Mouse (Mus musculus) urinary bladder, postnatal 36 days (tissue): Measurements from ENCODE around the gene Sox9.

Experiments
- DNase-seq, 2 experiments: peaks; one replicate each; pipeline ENCODE4 v3.0.0; 2022; ENCODE audit warnings: low spot score in 2 of 2, mixed read lengths in 1 of 2

Sox9 gene

GRCm38 (mm10) chr11:112781994-112782356, at the start of gene Sox9:
TSS of gene Sox9 (plus strand) at chr11:112782224.
- DNase-seq, result peak; percentile 61 to 75

- DNase-seq, result peak in 1 of 2 experiments; percentile 10
These were observed 49.6 kb upstream of the Sox9 start for GRCm38 (mm10) chr11:112732401-112732800.

GRCm38 (mm10) chr11:112737071-112737470, 45.0 kb upstream of the Sox9 start:
- DNase-seq, result no peak

- no peak for DNase-seq
These were observed 42.3 kb upstream of the Sox9 start for GRCm38 (mm10) chr11:112739681-112740080.

GRCm38 (mm10) chr11:112756516-112756915, 25.5 kb upstream of the Sox9 start:
- no peak for DNase-seq

GRCm38 (mm10) chr11:112758056-112758455, 24.0 kb upstream of the Sox9 start:
- DNase-seq, result no peak

DNA sequence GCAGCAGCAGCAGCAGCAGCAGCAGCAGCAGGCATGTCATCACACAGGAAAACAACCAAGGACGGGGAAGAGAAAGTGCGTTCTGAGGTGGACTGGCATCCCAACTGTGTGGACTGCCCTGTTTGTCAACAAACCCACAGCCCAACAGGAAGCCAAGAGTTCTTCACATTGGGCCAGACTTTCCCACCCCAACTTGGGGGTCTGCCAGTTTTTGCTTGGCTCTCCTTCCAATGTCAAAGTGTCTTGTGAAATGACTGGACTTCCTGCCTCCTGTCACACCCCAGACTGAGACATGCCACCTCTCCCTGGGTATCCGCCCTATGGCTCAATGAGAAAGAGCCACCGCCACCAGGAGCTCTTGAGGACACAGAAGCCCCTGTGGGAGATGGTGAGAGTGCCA, 15.1 kb upstream of the Sox9 start:
- DNase-seq, result no peak

DNA sequence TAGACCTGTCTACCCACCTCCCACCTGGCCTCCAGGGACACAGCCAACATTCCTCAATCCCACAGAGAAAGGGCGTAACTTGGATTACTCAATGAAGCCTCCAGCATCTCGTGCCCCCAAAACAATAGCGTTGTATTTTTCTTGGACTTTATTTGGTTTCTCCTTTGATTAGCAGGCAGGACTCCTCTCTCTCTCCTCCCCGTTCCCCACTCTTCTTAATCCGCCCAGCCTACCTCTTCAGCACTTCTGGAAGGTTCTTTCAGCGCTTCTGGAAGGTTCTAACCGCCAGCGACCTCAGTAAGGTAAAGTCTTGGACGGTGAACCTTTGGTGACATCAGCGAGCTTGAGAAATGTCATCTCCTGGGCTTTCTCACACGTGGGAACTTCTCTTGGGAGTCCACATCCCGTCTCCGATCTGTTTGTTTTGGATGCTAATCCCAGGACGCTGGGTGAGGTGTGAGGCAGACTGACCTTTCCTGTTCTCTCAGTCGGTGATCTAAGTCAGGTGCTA, 14.4 kb upstream of the Sox9 start:
- no peak for DNase-seq

DNA sequence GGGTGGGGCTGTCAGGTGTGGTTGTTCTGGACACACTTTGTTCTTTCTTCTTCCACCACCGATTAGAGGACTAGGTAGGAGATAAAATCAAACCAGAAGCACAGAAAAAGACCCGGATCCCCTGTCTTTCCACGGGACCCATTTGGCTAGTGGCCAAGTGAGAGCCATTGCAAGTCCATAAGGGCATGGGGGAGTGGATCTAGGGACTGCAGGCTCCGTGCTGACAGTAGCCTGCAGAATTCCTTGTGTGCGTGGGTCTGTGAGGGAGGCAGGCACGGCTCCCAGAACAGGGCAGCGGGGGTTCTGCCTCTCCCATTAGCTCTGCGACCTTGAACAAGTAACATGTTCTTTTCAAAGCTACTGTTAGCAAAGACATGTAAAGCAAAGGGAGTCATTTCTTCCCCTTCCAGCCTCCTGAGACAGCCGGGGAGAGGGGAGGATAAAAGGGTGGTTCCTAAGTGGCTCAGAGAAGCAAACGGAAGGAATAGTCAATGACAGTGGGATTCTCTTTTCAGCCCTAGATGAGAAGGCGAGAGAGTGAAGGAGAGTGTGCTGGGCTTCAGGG, 9.2 kb upstream of the Sox9 start:
- no peak for DNase-seq

DNA sequence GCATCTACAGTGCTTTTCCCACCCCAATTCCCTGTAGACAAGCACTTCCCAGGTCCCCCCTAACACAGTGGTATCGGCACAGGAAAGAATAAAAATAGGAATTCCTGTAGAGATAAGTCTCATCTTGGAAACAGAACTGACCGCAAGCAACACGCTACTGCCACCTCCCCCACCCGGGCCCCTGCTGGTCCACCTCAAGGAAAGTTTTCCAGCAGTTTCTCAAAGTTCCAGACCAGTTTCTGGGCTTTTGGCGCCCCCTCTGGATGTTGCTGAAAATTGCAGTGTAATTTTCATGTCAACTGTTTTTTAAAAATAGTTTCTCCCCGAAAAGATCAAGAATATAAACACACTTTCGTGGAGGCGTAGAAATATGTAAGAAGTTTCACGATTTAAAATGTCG, 2.3 kb upstream of the Sox9 start:
- DNase-seq, result peak; percentile 19 to 26

- no peak for DNase-seq
These were observed 1.6 kb upstream of the Sox9 start for GRCm38 (mm10) chr11:112780394-112780920.

DNA sequence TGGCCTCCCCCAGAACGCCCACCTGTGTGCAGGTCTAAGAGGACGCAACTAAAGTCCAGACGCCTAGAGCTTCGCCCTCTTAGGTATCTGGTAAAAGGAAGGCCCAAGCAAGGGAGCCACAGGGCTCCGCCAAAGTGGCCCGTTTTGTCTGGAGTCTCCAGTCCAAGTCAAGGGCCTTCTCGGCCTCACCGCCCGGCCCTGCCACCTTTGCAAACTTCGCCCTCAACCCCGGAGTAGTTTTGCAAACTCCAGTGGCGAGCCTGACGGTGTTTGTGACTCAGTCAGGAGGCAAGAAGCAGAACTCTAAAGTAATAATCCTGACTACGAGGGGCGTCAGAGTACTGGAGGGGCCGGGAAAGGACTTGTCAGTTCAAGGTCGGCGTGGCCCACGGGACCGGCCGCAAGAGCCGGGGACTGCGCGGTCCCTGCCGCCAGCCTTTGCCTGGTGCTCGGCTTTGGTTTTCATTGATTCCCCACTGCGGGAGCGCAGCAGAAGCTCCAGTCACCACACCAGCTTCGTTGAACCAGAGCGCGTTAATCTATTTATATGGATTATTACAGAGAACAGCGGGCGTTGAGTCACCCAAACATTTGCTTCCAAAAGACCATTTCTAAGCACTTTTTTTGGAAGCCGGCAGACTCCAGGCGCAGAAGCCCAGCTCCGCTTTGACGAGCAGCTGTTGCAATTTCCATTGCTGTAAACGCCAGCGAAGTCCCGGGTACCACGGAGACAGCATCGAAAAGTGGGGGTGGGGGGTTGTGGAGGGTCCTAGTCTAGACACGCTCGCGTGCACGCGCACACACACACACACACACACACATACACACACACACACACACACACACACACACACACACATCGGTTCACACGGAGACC, 751 bp upstream of the Sox9 start:
- peak; percentile 27 to 32 for DNase-seq

DNA sequence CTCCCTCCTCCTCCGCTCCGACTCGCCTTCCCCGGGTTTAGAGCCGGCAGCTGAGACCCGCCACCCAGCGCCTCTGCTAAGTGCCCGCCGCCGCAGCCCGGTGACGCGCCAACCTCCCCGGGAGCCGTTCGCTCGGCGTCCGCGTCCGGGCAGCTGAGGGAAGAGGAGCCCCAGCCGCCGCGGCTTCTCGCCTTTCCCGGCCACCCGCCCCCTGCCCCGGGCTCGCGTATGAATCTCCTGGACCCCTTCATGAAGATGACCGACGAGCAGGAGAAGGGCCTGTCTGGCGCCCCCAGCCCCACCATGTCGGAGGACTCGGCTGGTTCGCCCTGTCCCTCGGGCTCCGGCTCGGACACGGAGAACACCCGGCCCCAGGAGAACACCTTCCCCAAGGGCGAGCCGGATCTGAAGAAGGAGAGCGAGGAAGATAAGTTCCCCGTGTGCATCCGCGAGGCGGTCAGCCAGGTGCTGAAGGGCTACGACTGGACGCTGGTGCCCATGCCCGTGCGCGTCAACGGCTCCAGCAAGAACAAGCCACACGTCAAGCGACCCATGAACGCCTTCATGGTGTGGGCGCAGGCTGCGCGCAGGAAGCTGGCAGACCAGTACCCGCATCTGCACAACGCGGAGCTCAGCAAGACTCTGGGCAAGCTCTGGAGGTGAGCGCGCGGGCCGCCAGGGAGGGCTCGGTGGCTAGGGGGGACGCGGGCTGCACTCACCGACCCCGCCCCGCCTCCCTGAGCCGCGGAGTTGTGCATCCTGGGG, 515 bp downstream of the Sox9 start:
- DNase-seq, result peak; percentile 26 to 29

- DNase-seq, result no peak
These were observed 1.6 kb downstream of the Sox9 start for GRCm38 (mm10) chr11:112783401-112784346.

- DNase-seq, result no peak
These were observed 2.4 kb downstream of the Sox9 start for GRCm38 (mm10) chr11:112784347-112784902.

- DNase-seq, result no peak
These were observed 2.9 kb downstream of the Sox9 start for GRCm38 (mm10) chr11:112784903-112785381.

GRCm38 (mm10) chr11:112785581-112785980, 3.6 kb downstream of the Sox9 start:
- DNase-seq, result no peak

GRCm38 (mm10) chr11:112786427-112786826, 4.4 kb downstream of the Sox9 start:
- DNase-seq, result no peak

GRCm38 (mm10) chr11:112788296-112788695, 6.3 kb downstream of the Sox9 start:
- DNase-seq, result no peak

DNA sequence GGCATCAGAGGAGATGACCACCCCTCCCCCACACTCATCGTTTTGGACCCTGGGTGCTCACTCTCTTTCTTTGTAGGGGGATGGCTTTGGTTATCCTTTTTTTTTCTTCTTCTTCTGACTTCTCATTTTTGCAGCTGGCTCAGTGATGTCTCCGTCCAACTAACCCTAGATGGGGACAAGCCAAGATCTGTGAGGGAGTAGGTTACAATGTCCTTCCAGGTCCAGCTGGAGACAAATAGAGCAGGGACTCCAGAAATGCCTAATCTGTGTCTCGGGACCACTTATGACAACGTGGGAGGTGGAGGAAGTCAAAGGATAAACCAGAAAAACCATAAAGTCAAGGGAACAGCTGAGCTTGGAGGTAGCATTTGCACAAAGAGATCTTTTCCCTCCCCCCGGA, 14.4 kb downstream of the Sox9 start:
- DNase-seq, result no peak
